Mouse (Mus musculus) testis, adult 2 months (tissue): ENCODE measurements around the gene Gm5617. TPM values are rescaled to one million over a fixed set of nuclear protein-coding genes. Genes with fewer than 3 reads are reported as not detected.
"Not testable (repeated sequence)": the region's sequence is repeated elsewhere in the genome, so short reads cannot be mapped to it uniquely, and the experiment has no call there.

Source experiments
- H3K27ac ChIP-seq: fragments of 200-500 bp; 2 replicates; pipeline ENCODE4 v1.5.1; 2012; ENCODE audit warnings: low read depth, low read length; ENCODE audit not compliant: control insufficient read depth, insufficient read depth
- H3K27me3 ChIP-seq: fragments of 200-500 bp; 2 replicates; pipeline ENCODE4 v1.6.1; 2012; ENCODE audit warnings: mild to moderate bottlenecking, low read length, moderate library complexity; ENCODE audit not compliant: control insufficient read depth, insufficient read depth
- H3K36me3 ChIP-seq: fragments of 200-500 bp; 2 replicates; pipeline ENCODE4 v1.6.1; 2012; ENCODE audit warnings: mild to moderate bottlenecking, low read length; ENCODE audit not compliant: control insufficient read depth, insufficient read depth
- H3K4me1 ChIP-seq: fragments of 200-500 bp; 2 replicates; pipeline ENCODE4 v1.6.1; 2012; ENCODE audit warnings: low read length; ENCODE audit not compliant: control insufficient read depth, insufficient read depth
- H3K4me3 ChIP-seq: fragments of 200-500 bp; 2 replicates; pipeline ENCODE4 v1.5.1; 2012; ENCODE audit warnings: low read depth, mild to moderate bottlenecking, low read length, moderate library complexity, mixed read lengths; ENCODE audit not compliant: control insufficient read depth
- CTCF ChIP-seq: fragments of 200-500 bp; IDR thresholded peaks from 2 replicates; pipeline ENCODE4 v1.5.1; 2012; ENCODE audit warnings: low read depth, mild to moderate bottlenecking, inconsistent platforms, low read length, moderate library complexity; ENCODE audit not compliant: control insufficient read depth, insufficient read depth, insufficient replicate concordance
- POLR2A ChIP-seq: fragments of 200-500 bp; IDR thresholded peaks from 2 replicates; pipeline ENCODE4 v1.6.1; 2012; ENCODE audit warnings: low read depth, mild to moderate bottlenecking, inconsistent platforms, low read length, moderate library complexity; ENCODE audit not compliant: control insufficient read depth
- polyA plus RNA-seq: library from polyadenylated mRNA; depleted of rRNA; stranded (reverse); fragments of >200 nt; gene quantifications from 2 replicates; pipeline ENCODE4 v1.2.3, GENCODE M21; 2012; rRNA removed

The Gm5617 gene
- polyA plus RNA-seq, 1 experiment = 2,840 TPM

DNA sequence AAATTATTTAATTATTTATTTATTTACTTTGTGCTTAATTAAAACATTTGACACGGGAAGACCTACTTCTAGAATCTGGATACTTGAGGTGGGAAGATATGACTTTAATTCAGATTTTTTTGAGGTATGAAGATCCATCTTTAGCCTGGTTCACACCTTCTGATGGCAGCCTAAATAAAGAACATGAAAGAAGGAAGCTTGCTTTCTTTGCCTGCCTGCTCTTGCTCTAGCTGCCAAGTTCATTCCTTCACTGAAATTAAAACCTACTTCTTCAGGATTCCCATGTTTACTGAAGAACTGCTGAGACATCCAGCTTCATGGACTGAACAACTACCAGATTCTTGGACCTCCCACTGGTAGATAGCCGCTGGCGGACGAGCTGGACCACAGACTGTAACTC, 36.1 kb downstream of the Gm5617 start:
- Histone ChIP-seq H3K27me3 (no peaks in the 10 kb centered on the region), H3K4me1 (no peaks in the 10 kb centered on the region), H3K36me3 (no peaks in the 10 kb centered on the region), H3K4me3 (no peak overlapping the region), H3K27ac (no peak overlapping the region)
- no peak for TF ChIP-seq CTCF
- no peak for TF ChIP-seq POLR2A

DNA sequence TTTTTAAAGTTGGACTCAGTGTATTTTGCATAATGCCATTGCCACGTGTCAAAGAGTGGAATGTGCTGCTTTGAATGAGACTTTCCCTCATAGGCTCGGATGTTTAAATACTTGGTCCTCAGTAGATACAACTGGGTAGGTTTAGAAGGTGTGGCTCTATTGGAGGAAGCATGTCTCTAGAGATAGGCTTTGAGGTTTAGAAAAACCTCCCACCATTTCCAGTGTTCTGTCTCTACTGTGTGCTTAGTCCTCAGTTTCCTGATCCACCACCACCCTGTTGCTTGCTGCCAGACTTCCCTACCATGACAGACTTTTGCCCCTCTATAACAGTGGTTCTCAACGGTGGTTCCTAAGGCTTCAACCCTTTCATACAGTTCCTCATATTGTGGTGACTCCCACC, 37.0 kb downstream of the Gm5617 start:
- no peaks in the 10 kb centered on the region for H3K36me3 ChIP-seq
- no peaks in the 10 kb centered on the region for H3K27me3 ChIP-seq
- TF ChIP-seq CTCF (no peak), POLR2A (no peak)

DNA sequence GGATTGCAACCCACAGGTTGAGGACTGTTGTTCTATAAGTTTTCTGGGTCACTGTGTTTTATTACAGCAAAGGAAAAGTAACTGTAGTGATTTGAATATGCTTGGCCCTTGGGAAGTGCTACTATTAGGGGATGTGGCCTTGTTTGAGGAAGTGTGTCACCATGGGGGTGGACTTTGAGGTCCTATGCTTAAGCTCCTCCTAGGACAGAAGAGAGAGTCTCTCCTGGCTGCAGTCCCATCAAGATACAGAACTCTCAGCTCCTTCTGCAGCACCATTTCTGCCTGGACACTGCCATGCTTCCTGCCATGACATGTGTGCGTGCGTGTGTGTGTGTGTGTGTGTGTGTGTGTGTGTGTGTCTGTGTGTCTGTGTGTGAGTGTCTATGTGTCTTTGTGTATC, 37.5 kb downstream of the Gm5617 start:
- no peak overlapping the region for H3K4me3 ChIP-seq
- TF ChIP-seq POLR2A = no peak
- TF ChIP-seq CTCF = no peak
- no peaks in the 10 kb centered on the region for H3K27me3 ChIP-seq
- no peak overlapping the region for H3K27ac ChIP-seq
- H3K4me1 ChIP-seq = no peaks in the 10 kb centered on the region
- H3K36me3 ChIP-seq = no peaks in the 10 kb centered on the region

More for the DNA sequence above, 37.0 kb downstream of the Gm5617 start:
- Histone ChIP-seq H3K4me3 (no peak overlapping the region), H3K27ac (no peak overlapping the region), H3K4me1 (no peaks in the 10 kb centered on the region)

GRCm38 (mm10) chr9:48536414-48536813, 41.2 kb downstream of the Gm5617 start:
- H3K36me3 ChIP-seq = no peaks in the 10 kb centered on the region
- peaks cover 6% of the 10 kb centered on the region for H3K4me1 ChIP-seq
- H3K27me3 ChIP-seq = no peaks in the 10 kb centered on the region
- no peak for TF ChIP-seq CTCF
- no peak for TF ChIP-seq POLR2A
- H3K4me3 ChIP-seq = no peak overlapping the region
- no peak overlapping the region for H3K27ac ChIP-seq

DNA sequence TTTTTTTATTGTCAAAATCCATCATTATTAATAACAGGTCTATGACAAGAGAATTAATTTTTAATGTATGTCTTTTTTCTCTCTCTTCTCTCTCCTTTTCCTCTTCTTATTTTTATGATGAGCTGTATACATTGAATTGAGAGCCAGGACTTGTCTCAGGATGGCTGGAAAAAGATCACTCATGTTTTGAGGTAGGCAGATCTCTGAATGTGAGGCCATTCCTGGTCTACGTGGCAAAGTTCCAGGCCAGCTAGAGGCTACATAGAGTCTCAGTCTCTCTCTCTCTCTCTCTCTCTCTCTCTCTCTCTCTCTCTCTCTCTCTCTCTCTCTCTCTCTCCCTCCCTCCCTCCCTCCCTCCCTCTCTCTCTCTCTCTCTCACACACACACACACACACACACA, 42.4 kb downstream of the Gm5617 start:
- H3K27ac ChIP-seq, H3K36me3 ChIP-seq: not testable (repeated sequence)

DNA sequence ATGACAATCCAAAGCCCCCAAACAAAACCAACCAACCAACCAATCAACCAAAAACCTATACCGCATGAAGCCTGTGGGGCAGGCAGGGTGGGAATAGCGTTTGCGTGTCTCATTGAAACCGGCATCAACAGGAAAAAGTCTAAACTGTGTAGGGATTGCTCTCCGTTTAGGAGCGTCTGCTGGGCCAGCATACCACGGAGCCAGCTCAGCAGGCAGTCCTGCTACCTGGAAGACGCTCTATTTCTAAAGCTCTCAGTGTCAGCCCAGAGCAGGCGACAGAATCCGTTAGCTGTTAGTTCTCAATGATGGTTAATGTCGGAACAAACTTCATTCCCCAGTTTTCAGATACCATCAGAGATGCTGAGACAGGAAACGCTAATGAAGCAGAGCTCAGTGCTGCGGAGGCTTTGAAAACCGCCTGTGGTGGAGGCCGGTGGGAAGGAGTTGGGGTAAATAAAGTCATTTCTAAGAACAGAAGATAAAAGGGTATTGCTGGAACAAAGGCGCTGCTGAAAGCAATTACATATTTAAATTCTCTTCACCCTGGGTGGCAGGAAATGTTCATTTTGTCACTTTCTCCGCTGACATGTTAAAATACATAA, 42.9 kb downstream of the Gm5617 start:
- H3K36me3 ChIP-seq = no peaks in the 10 kb centered on the region
- peak overlapping the region; percentile 22 for H3K4me3 ChIP-seq
- no peaks in the 10 kb centered on the region for H3K27me3 ChIP-seq
- H3K27ac ChIP-seq = no peak overlapping the region
- TF ChIP-seq POLR2A (no peak), CTCF (no peak)
- peaks cover 6% of the 10 kb centered on the region for H3K4me1 ChIP-seq

More for the DNA sequence above, 42.4 kb downstream of the Gm5617 start:
- not testable (repeated sequence) for H3K27me3 ChIP-seq, H3K4me3 ChIP-seq, H3K4me1 ChIP-seq

DNA sequence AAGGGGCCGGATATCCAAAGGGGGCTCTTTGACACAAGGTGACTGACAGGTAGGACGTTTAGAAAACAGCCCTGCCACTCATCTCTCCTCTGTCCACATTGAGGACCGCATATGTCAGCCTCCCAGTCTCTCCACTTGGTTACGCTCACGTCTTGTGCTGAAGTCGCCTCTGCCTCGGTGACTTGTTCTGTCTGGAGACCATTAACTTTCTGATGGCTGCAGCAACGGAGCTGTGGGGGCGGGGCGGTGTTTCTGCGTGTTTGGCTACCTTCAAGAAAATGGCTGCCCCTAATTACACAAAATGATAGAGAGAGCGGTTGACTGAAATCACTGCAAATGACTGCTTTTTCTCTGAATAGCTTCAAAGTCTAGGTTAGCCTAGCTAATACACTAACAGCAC, 43.4 kb downstream of the Gm5617 start:
- H3K27me3 ChIP-seq = no peaks in the 10 kb centered on the region
- no peak overlapping the region for H3K27ac ChIP-seq
- H3K4me3 ChIP-seq = peak overlapping the region; percentile 65
- no peaks in the 10 kb centered on the region for H3K36me3 ChIP-seq
- TF ChIP-seq POLR2A = no peak
- no peak for TF ChIP-seq CTCF
- H3K4me1 ChIP-seq = peaks cover 6% of the 10 kb centered on the region

Other genes with a start within 250 kb of the Gm5617 start
- 1.2 and 1.3 TPM in 2 replicates for gene Nxpe2, start 142.0 kb upstream of the Gm5617 start, polyA plus RNA-seq
- gene Rexo2, start 14.8 kb upstream of the Gm5617 start, polyA plus RNA-seq = 45.6 and 50.7 TPM in 2 replicates
- 47.0 and 50.4 TPM in 2 replicates for gene Rbm7, start 143 bp upstream of the Gm5617 start, polyA plus RNA-seq
- gene Nnmt, start 109.7 kb downstream of the Gm5617 start, polyA plus RNA-seq = 3.3 and 6.7 TPM in 2 replicates